Mouse (Mus musculus) stomach, postnatal 0 days (tissue): ENCODE measurements around the gene Fgf11. TPM values are rescaled to one million over a fixed set of nuclear protein-coding genes. Genes with fewer than 3 reads are reported as not detected.

ENCODE experiments used
- ATAC-seq: fragments of 200-750 bp; cut with Nextera tagmentation; 2 replicates; pipeline ENCODE4 v1.8.0; 2017; ENCODE audit not compliant: low FRiP score, low TSS enrichment
- DNase-seq: peaks from one replicate; pipeline ENCODE4 v3.0.0-alpha.2; 2016; ENCODE audit warnings: low spot score
- H3K27ac ChIP-seq: fragments of 300-500 bp; sonication (generic); replicated peaks from 2 replicates; pipeline ENCODE4 v1.5.1; 2014; ENCODE audit warnings: mild to moderate bottlenecking, control low read depth
- H3K27me3 ChIP-seq: fragments of 300-500 bp; sonication (generic); 2 replicates; pipeline ENCODE4 v1.6.1; 2014; ENCODE audit warnings: low read length; ENCODE audit not compliant: control insufficient read depth, insufficient read depth
- H3K36me3 ChIP-seq: fragments of 300-500 bp; sonication (generic); 2 replicates; pipeline ENCODE4 v1.6.1; 2014; ENCODE audit warnings: low read length, mixed read lengths; ENCODE audit not compliant: control insufficient read depth, insufficient read depth
- H3K4me1 ChIP-seq: fragments of 300-500 bp; sonication (generic); replicated peaks from 2 replicates; pipeline ENCODE4 v1.6.1; 2014; ENCODE audit warnings: antibody characterized with exemption; ENCODE audit not compliant: control insufficient read depth, insufficient read depth
- H3K4me2 ChIP-seq: fragments of 300-500 bp; sonication (generic); replicated peaks from 2 replicates; pipeline ENCODE4 v1.6.1; 2014; ENCODE audit warnings: low read depth, mild to moderate bottlenecking, control low read depth, moderate library complexity
- H3K4me3 ChIP-seq: fragments of 300-500 bp; sonication (generic); 2 replicates; pipeline ENCODE4 v1.5.1; 2014; ENCODE audit warnings: low read depth, low read length, control low read depth
- H3K9ac ChIP-seq: fragments of 300-500 bp; sonication (generic); 2 replicates; pipeline ENCODE4 v1.6.1; 2014; ENCODE audit warnings: mild to moderate bottlenecking, low read length, control low read depth, mixed read lengths
- H3K9me3 ChIP-seq: fragments of 300-500 bp; sonication (generic); 2 replicates; pipeline ENCODE4 v1.6.1; 2016; ENCODE audit warnings: low read length; ENCODE audit not compliant: control insufficient read depth
- CTCF ChIP-seq: IDR thresholded peaks from 2 replicates; pipeline ENCODE4 v1.5.1; 2016; ENCODE audit warnings: antibody characterized with exemption, low read depth, mild to moderate bottlenecking, moderate library complexity
- EP300 ChIP-seq: optimal IDR thresholded peaks from 2 replicates; pipeline ENCODE3; 2016; ENCODE audit warnings: antibody characterized with exemption
- WGBS: fragments of 180-500 bp; shearing (Covaris S2); extraction: QIAGEN DNeasy Blood & Tissue Kit; methylation state at CpG from one replicate; pipeline ENCODE4 v1.1.7; 2014; 5-methylcytosine and 5-hydroxymethylcytosine counted together
- polyA plus RNA-seq: library from polyadenylated mRNA; unstranded; fragments of >200 nt; fragmentation: Nextera tagmentation; extraction: Ambion mirVana; gene quantifications from 2 replicates; pipeline ENCODE4 v1.2.1, GENCODE M21; 2015

Fgf11 gene
- polyA plus RNA-seq, 1 experiment from 2014 or later: 0.67 TPM

DNA sequence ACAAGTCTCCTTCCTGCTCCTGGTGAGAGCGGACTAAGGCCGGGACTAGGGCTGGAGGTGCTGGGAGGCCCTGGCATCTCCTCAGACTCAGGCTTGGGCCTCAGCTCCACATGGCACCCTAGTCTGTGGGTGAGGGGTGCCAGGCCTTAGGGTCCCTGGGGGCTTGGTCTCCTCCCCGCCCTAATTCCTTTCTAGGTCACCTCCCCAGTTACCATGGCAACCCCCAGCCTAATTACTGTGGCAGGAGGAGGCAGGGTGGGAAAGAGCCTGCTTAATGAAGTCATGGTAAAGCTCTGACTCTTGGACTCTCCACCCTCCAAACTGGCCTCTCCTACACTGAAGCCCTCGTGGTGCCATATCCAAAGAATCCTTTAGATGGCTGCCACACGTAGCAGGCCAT lies 27.2 kb upstream of the Fgf11 start:
- no peaks in the 10 kb centered on the region for H3K36me3 ChIP-seq

GRCm38 (mm10) chr11:69823456-69823855 lies 21.8 kb upstream of the Fgf11 start:
- Histone ChIP-seq H3K27ac (no peak overlapping the region), H3K4me1 (no peaks in the 10 kb centered on the region), H3K27me3 (no peaks in the 10 kb centered on the region), H3K4me2 (no peak overlapping the region), H3K9ac (no peak overlapping the region), H3K36me3 (no peaks in the 10 kb centered on the region), H3K4me3 (no peak overlapping the region), H3K9me3 (no peaks in the 10 kb centered on the region)
- TF ChIP-seq CTCF (no peak), EP300 (no peak)
- ATAC-seq (no peak), DNase-seq (no peak)
- 64% methylated on average over 2 of the region's 2 CpGs for WGBS

More for the DNA sequence above, 27.2 kb upstream of the Fgf11 start:
- 78% methylated on average over 5 of the region's 5 CpGs for WGBS
- Histone ChIP-seq H3K4me1 (no peaks in the 10 kb centered on the region; the same call in 1 of the 2 replicates), H3K9ac (no peak overlapping the region), H3K9me3 (no peaks in the 10 kb centered on the region), H3K27me3 (no peaks in the 10 kb centered on the region), H3K27ac (no peak overlapping the region), H3K4me2 (no peak overlapping the region), H3K4me3 (no peak overlapping the region)
- 0 out of 2 replicates have a peak, but pooled peaks have one; percentile 29 for ATAC-seq
- no peak for DNase-seq
- TF ChIP-seq CTCF (no peak), EP300 (no peak)

- no peaks in the 10 kb centered on the region for H3K27me3 ChIP-seq
- no peaks in the 10 kb centered on the region for H3K9me3 ChIP-seq
- DNase-seq (no peak), ATAC-seq (no peak)
- WGBS: 93% methylated on average over 3 of the region's 3 CpGs
- no peak within 1 kb of the TSS for H3K9ac ChIP-seq
- TF ChIP-seq EP300: no peak
- no peak for TF ChIP-seq CTCF
- H3K4me2 ChIP-seq: no peak within 1 kb of the TSS
- H3K36me3 ChIP-seq: no peaks in the 10 kb centered on the region
- no peak within 1 kb of the TSS for H3K27ac ChIP-seq
- no peaks in the 10 kb centered on the region for H3K4me1 ChIP-seq
- H3K4me3 ChIP-seq: no peak within 1 kb of the TSS
Observed at GRCm38 (mm10) chr11:69822080-69822479, 20.4 kb upstream of the Fgf11 start, which contains the start of gene Spem1. Spem1 (minus strand) TSS chr11:69822180.

GRCm38 (mm10) chr11:69818871-69819270 lies 17.2 kb upstream of the Fgf11 start:
- H3K9me3 ChIP-seq: no peaks in the 10 kb centered on the region
- no peak for ATAC-seq
- no peaks in the 10 kb centered on the region for H3K27me3 ChIP-seq
- H3K9ac ChIP-seq: no peak overlapping the region
- no peak for DNase-seq
- TF ChIP-seq CTCF: no peak
- no peak for TF ChIP-seq EP300
- no peak overlapping the region for H3K27ac ChIP-seq
- H3K4me2 ChIP-seq: no peak overlapping the region
- no peak overlapping the region for H3K4me3 ChIP-seq
- no peaks in the 10 kb centered on the region for H3K4me1 ChIP-seq
- WGBS: 92% methylated on average over 8 of the region's 8 CpGs
- H3K36me3 ChIP-seq: no peaks in the 10 kb centered on the region

GRCm38 (mm10) chr11:69818365-69818764 lies 16.7 kb upstream of the Fgf11 start, which contains the start of gene Spem2:
Spem2 (minus strand) TSS chr11:69818465.
- Histone ChIP-seq H3K27ac (no peak within 1 kb of the TSS), H3K36me3 (no peaks in the 10 kb centered on the region), H3K4me1 (no peaks in the 10 kb centered on the region), H3K9me3 (no peaks in the 10 kb centered on the region), H3K4me2 (no peak within 1 kb of the TSS), H3K4me3 (no peak within 1 kb of the TSS), H3K9ac (no peak within 1 kb of the TSS), H3K27me3 (no peaks in the 10 kb centered on the region)
- 85% methylated on average over 2 of the region's 2 CpGs for WGBS
- DNase-seq: no peak
- TF ChIP-seq CTCF: no peak
- no peak for TF ChIP-seq EP300
- ATAC-seq: no peak

- TF ChIP-seq CTCF (no peak), EP300 (no peak)
- no peak for DNase-seq
- no peak overlapping the region for H3K4me2 ChIP-seq
- whole genome bisulfite sequencing: 81% methylated on average over 12 of the region's 12 CpGs
- H3K36me3 ChIP-seq: no peaks in the 10 kb centered on the region
- H3K9ac ChIP-seq: no peak overlapping the region
- H3K9me3 ChIP-seq: no peaks in the 10 kb centered on the region
- no peaks in the 10 kb centered on the region for H3K27me3 ChIP-seq
- ATAC-seq: peak; percentile 38; the same call in 1 of the 2 replicates
- no peak overlapping the region for H3K27ac ChIP-seq
- no peaks in the 10 kb centered on the region for H3K4me1 ChIP-seq
- no peak overlapping the region for H3K4me3 ChIP-seq
Observed at GRCm38 (mm10) chr11:69816520-69816919, 14.9 kb upstream of the Fgf11 start.
